Mouse (Mus musculus) G1E (cell line): ENCODE results near the gene Cenpb.

Experiments
- CTCF ChIP-seq: IDR thresholded peaks from 2 replicates; pipeline ENCODE4 v1.5.1; 2012; ENCODE audit warnings: low read depth, low read length, inconsistent platforms, mixed read lengths
- TAL1 ChIP-seq: conservative IDR thresholded peaks from 2 replicates; pipeline ENCODE4 v1.6.1; 2012; ENCODE audit warnings: low read depth, low read length, inconsistent platforms, mixed read lengths

DNA sequence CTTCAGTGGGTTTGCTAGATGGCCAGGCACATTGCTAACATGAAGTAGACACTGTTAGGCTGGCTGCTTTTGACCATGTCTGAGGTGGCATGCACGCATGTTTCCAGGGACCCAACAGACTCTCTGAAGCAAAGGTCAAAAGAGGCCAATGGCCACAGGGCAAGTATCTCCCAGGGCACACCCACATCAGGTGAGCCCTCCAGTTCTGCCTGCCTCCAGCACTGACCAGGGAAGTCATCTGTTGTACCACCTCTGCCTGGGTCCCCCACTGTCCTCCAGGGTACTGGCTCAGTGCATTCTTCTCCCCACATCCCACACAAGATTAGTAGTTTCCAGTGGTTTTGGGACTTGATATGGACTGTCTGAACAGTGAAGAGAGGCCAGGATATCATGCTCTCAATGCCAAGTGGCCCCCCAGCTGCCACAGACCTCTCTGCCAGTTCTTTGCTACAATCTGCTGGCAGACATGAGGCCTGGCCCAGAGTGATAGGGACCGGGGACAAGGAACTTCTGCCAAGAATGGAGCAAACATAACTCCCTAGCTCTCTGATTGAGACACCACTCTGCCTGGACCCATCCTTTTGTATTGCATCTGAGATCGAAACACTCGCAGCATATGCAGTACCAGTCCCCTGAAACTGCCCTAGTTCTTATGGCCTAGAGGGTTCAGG lies 29.4 kb upstream of the Cenpb start:
- TF ChIP-seq CTCF (no peak), TAL1 (no peak)
